Mouse (Mus musculus): ENCODE results near the gene Elmo3.
A peak's percentile ranks its signal among the peaks of the same experiment; 100 is the strongest.

Elmo3 gene

DNA sequence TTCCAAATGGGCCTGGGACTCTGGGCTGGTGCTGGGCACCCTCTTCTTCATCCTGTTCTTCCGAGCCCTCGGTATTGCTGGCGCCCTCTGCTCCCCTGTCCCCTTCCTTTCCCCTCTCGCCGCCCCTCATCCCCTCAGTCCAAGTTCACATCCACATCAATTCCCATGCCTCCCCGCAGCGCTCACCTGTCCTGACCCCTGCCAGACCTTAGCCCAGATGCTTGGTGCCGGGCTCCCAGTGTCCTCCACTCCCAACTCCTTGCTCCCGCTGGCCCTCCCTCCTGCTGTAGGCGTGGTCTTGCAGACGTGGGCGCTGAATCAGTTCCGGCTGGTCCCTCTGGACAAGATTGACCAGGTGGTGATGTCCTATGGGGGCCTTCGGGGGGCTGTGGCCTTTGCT, 51.3 kb downstream of the Elmo3 start:
- Histone ChIP-seq H3K4me1 (replicated peaks; ENCODE audit: low read depth, low read length) (peaks cover 53% of the 10 kb centered on the region), H3K36me3 (ENCODE audit: insufficient read depth, low read length) (peaks cover 11% of the 10 kb centered on the region), H3K27me3 (ENCODE audit: insufficient read depth, low read length) (no peaks in the 10 kb centered on the region), H3K4me3 (replicated peaks; ENCODE audit: low read length) (0 out of 2 replicates have a peak overlapping the region, but pooled peaks have one; percentile 20), H3K9me3 (ENCODE audit: low read length) (no peaks in the 10 kb centered on the region)
- TF ChIP-seq POU5F1 (IDR thresholded peaks at IDR 0.05; ENCODE audit: borderline replicate concordance, low read length) = no peak
- TF ChIP-seq CTCF (conservative IDR thresholded peaks at IDR 0.05; ENCODE audit: low read length) = no peak
- TF ChIP-seq NANOG (IDR thresholded peaks at IDR 0.05; ENCODE audit: borderline replicate concordance, low read length) = no peak

DNA sequence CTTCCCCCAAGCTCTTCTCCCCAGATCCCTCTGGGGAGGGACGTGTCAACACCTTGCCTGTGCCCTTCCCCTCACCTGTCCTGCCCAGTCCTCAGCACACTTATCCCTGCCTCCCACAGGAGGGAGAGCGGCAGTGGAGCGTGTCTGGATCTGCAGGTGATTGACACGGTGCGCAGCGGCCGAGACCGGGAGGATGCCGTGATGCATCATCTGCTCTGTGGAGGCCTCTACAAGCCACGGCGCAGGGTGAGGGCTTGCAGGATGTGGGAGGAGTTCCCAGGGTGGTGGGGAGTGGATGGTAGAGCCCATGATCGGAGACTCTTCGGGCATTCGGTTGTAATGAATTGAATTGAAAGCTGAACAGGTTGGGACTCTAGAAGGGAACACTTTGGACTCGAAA, 53.8 kb downstream of the Elmo3 start:
- TF ChIP-seq NANOG (IDR thresholded peaks at IDR 0.05; ENCODE audit: borderline replicate concordance, low read length) (no peak), POU5F1 (IDR thresholded peaks at IDR 0.05; ENCODE audit: borderline replicate concordance, low read length) (no peak), CTCF (conservative IDR thresholded peaks at IDR 0.05; ENCODE audit: low read length) (no peak)
- peaks cover 21% of the 10 kb centered on the region for H3K36me3 ChIP-seq (ENCODE audit: insufficient read depth, low read length)
- H3K27me3 ChIP-seq (ENCODE audit: insufficient read depth, low read length) = no peaks in the 10 kb centered on the region
- peaks cover 53% of the 10 kb centered on the region for H3K4me1 ChIP-seq (replicated peaks; ENCODE audit: low read depth, low read length)
- peak overlapping the region; percentile 23; the same call in 1 of the 2 replicates for H3K4me3 ChIP-seq (replicated peaks; ENCODE audit: low read length)
- no peaks in the 10 kb centered on the region for H3K9me3 ChIP-seq (ENCODE audit: low read length)

GRCm38 (mm10) chr8:105359646-105360045, 54.2 kb downstream of the Elmo3 start:
- peaks cover 54% of the 10 kb centered on the region for H3K4me1 ChIP-seq (replicated peaks; ENCODE audit: low read depth, low read length)
- peaks cover 25% of the 10 kb centered on the region for H3K36me3 ChIP-seq (ENCODE audit: insufficient read depth, low read length)
- no peaks in the 10 kb centered on the region for H3K27me3 ChIP-seq (ENCODE audit: insufficient read depth, low read length)
- 0 out of 2 replicates have a peak overlapping the region, but pooled peaks have one; percentile 23 for H3K4me3 ChIP-seq (replicated peaks; ENCODE audit: low read length)
- TF ChIP-seq POU5F1 (IDR thresholded peaks at IDR 0.05; ENCODE audit: borderline replicate concordance, low read length) (no peak), CTCF (conservative IDR thresholded peaks at IDR 0.05; ENCODE audit: low read length) (peak; percentile 14; the same call in 1 of the 2 replicates)
- no peaks in the 10 kb centered on the region for H3K9me3 ChIP-seq (ENCODE audit: low read length)

Data from E14TG2a.4 (cell line).